Mouse (Mus musculus): ENCODE measurements around the gene Gprin1.

DNA sequence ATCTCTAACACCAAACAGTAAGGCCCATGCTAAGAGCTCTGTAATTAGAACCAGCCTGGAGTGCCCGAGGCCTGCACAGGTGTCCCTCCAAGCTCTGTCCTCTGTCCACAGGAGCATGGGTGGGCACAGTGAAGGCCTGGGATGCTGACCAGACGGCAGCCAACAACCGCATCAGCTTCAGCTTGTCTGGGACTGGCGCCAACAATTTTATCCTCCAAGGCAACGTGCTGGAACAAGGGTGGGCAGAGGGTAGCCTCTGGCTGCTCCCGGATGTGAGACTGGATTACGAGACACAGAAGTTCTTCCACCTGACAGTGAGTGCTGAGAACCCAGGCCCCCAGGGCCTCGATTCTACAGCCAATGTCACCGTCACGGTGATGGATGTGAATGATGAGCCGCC lies 23.5 kb downstream of the Gprin1 start:
- TF ChIP-seq CTCF (IDR thresholded peaks at IDR 0.05; ENCODE audit: borderline replicate concordance, extremely low read depth, insufficient read depth, insufficient read length) = no peak
- TF ChIP-seq POLR2A (IDR thresholded peaks at IDR 0.05; ENCODE audit: borderline replicate concordance, extremely low read depth, insufficient read depth, insufficient read length, poor library complexity, severe bottlenecking) = no peak

Data from brain, embryonic 14.5 days (tissue).